Mouse (Mus musculus): ENCODE data around the gene Tet3. TPM values are rescaled to one million over a fixed set of nuclear protein-coding genes. Genes with fewer than 3 reads are reported as not detected.

Gene Tet3
- polyA plus RNA-seq, 1 experiment: 7.4 TPM

DNA sequence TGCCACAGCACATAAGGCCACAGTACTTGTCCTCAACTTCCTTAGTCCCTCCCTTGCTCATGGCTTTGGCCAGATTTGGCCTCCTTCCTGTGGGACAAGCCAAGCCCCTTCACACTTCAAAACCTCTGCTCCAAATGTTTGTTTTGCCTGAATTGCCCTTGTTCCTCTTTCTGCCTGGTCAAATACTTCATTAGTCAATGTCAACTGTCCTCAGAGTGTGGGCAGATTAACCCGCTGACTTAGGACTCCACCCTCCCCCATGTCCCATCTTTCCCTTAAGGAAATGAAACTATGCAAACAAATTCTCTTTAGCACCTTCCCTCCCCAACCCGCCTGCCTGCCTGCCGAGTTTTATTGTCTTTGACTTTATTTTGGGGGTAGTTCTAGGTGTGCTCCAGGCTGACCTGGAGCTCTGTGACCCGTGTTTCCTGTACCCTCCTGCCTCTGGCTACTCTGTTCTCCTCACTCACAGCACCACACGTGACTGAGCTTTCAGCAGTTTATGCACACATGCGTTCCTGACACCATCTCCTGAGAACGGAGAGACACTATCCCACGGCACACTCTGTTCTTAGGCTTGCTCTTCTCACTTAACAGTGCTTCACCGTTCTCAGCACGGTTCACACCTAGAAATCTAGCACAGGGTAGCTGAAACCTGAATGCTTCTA is 23.7 kb upstream of the Tet3 start:
- no peak overlapping the region for H3K4me3 ChIP-seq (ENCODE audit: low read depth, low read length)
- H3K27ac ChIP-seq (ENCODE audit: insufficient read depth, low read length): no peak overlapping the region
- TF ChIP-seq CTCF (IDR thresholded peaks at IDR 0.05; ENCODE audit: low read depth, low read length) (no peak), EP300 (IDR thresholded peaks at IDR 0.05; ENCODE audit: insufficient read depth, low read depth, low read length) (no peak)
- H3K27me3 ChIP-seq (ENCODE audit: control insufficient read depth, insufficient read depth, low read length, poor library complexity, severe bottlenecking): no peaks in the 10 kb centered on the region
- no peak overlapping the region for H3K9ac ChIP-seq (ENCODE audit: low read depth, poor library complexity, severe bottlenecking)
- H3K9me3 ChIP-seq (replicated peaks; ENCODE audit: control insufficient read depth, insufficient read depth, low read length, poor library complexity, severe bottlenecking): no peaks in the 10 kb centered on the region
- H3K36me3 ChIP-seq (ENCODE audit: control insufficient read depth, insufficient read depth, low read length, poor library complexity, severe bottlenecking): 0 out of 2 replicates have a peak, but pooled peaks cover 2% of the 10 kb centered on the region
- H3K4me1 ChIP-seq (ENCODE audit: control insufficient read depth, insufficient read depth, low read length): no peaks in the 10 kb centered on the region

DNA sequence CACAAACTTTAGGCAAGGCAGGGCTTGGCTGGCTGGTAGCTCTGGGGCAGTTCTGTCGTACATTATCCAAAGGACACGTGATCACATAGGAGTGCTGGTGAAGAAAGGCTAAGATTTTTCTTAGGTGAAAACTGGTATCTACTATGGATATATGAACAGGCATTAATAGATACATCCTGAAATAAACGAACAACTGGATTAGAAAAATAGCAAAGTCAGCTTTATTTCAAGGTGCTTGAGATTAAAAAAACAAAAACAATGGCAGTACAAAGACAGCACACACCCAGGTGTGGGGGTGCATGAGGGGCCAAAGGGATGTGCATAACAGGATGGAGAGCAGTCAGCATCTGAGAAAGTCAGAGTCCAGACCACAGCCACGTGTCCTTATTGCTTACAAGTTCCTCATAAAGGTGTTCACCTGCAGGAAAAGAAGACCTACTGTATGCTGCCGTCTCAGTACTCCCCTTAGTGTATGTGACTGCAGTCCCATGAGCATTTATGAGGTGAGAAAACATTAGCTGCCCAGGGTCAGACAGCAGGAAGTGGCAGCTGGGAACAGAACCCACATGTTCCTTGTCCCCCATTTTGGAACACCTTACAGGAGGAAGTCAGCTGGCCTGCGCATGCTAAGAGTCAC is 21.3 kb upstream of the Tet3 start:
- Histone ChIP-seq H3K9ac (ENCODE audit: low read depth, poor library complexity, severe bottlenecking) (no peak overlapping the region), H3K4me3 (ENCODE audit: low read depth, low read length) (no peak overlapping the region), H3K9me3 (replicated peaks; ENCODE audit: control insufficient read depth, insufficient read depth, low read length, poor library complexity, severe bottlenecking) (no peaks in the 10 kb centered on the region), H3K27ac (ENCODE audit: insufficient read depth, low read length) (no peak overlapping the region), H3K36me3 (ENCODE audit: control insufficient read depth, insufficient read depth, low read length, poor library complexity, severe bottlenecking) (0 out of 2 replicates have a peak, but pooled peaks cover 2% of the 10 kb centered on the region), H3K27me3 (ENCODE audit: control insufficient read depth, insufficient read depth, low read length, poor library complexity, severe bottlenecking) (no peaks in the 10 kb centered on the region), H3K4me1 (ENCODE audit: control insufficient read depth, insufficient read depth, low read length) (no peaks in the 10 kb centered on the region)
- no peak for TF ChIP-seq CTCF (IDR thresholded peaks at IDR 0.05; ENCODE audit: low read depth, low read length)
- TF ChIP-seq EP300 (IDR thresholded peaks at IDR 0.05; ENCODE audit: insufficient read depth, low read depth, low read length): no peak
- no peak for TF ChIP-seq POLR2A (IDR thresholded peaks at IDR 0.05; ENCODE audit: insufficient read depth, low read length)

DNA sequence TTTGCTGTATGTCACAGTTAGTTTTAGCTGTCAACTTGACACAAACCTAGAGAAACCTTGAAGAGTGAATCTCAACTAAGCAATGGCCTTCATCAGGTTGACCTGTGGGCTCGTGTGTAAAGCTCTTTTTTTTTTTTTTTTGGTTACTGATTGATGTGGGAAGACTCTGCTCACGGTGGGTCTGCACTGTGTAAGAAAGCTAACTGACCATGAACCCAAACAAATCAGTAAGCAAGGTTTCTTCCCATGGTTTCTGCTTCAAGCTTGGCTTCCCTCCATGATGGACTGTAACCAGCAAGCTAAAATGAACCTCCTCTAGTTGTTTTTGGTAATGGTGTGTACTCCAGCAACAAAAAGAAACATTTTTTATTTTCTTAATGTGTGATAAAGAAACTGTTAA is 20.3 kb upstream of the Tet3 start:
- H3K27ac ChIP-seq (ENCODE audit: insufficient read depth, low read length): no peak overlapping the region
- H3K36me3 ChIP-seq (ENCODE audit: control insufficient read depth, insufficient read depth, low read length, poor library complexity, severe bottlenecking): 0 out of 2 replicates have a peak, but pooled peaks cover 2% of the 10 kb centered on the region
- no peaks in the 10 kb centered on the region for H3K9me3 ChIP-seq (replicated peaks; ENCODE audit: control insufficient read depth, insufficient read depth, low read length, poor library complexity, severe bottlenecking)
- no peaks in the 10 kb centered on the region for H3K27me3 ChIP-seq (ENCODE audit: control insufficient read depth, insufficient read depth, low read length, poor library complexity, severe bottlenecking)
- no peak overlapping the region for H3K4me3 ChIP-seq (ENCODE audit: low read depth, low read length)
- H3K4me1 ChIP-seq (ENCODE audit: control insufficient read depth, insufficient read depth, low read length): no peaks in the 10 kb centered on the region
- H3K9ac ChIP-seq (ENCODE audit: low read depth, poor library complexity, severe bottlenecking): no peak overlapping the region
- TF ChIP-seq EP300 (IDR thresholded peaks at IDR 0.05; ENCODE audit: insufficient read depth, low read depth, low read length) (no peak), POLR2A (IDR thresholded peaks at IDR 0.05; ENCODE audit: insufficient read depth, low read length) (no peak), CTCF (IDR thresholded peaks at IDR 0.05; ENCODE audit: low read depth, low read length) (no peak)

DNA sequence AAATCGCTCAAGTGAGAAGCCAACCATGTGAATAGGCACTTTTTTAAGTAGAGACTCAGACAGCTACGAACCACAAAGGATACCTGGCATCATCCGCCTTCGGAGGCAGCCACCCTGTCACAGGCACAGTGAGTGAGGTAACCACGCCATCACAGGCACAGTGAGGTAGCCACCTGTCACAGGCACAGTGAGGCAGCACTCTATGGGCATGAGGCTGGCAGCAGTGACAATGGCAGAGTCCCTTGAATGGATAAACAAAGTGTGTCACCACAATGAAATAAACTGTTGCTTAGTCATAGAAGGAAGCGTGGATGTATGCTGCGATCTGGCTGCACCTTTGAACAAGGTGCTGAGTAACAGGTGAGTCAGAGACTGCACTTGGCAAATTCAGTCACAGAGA is 19.7 kb upstream of the Tet3 start:
- Histone ChIP-seq H3K4me1 (ENCODE audit: control insufficient read depth, insufficient read depth, low read length) (no peaks in the 10 kb centered on the region), H3K36me3 (ENCODE audit: control insufficient read depth, insufficient read depth, low read length, poor library complexity, severe bottlenecking) (0 out of 2 replicates have a peak, but pooled peaks cover 2% of the 10 kb centered on the region), H3K27ac (ENCODE audit: insufficient read depth, low read length) (no peak overlapping the region), H3K9me3 (replicated peaks; ENCODE audit: control insufficient read depth, insufficient read depth, low read length, poor library complexity, severe bottlenecking) (no peaks in the 10 kb centered on the region), H3K27me3 (ENCODE audit: control insufficient read depth, insufficient read depth, low read length, poor library complexity, severe bottlenecking) (no peaks in the 10 kb centered on the region), H3K9ac (ENCODE audit: low read depth, poor library complexity, severe bottlenecking) (no peak overlapping the region), H3K4me3 (ENCODE audit: low read depth, low read length) (no peak overlapping the region)
- TF ChIP-seq POLR2A (IDR thresholded peaks at IDR 0.05; ENCODE audit: insufficient read depth, low read length) (no peak), CTCF (IDR thresholded peaks at IDR 0.05; ENCODE audit: low read depth, low read length) (no peak), EP300 (IDR thresholded peaks at IDR 0.05; ENCODE audit: insufficient read depth, low read depth, low read length) (no peak)

DNA sequence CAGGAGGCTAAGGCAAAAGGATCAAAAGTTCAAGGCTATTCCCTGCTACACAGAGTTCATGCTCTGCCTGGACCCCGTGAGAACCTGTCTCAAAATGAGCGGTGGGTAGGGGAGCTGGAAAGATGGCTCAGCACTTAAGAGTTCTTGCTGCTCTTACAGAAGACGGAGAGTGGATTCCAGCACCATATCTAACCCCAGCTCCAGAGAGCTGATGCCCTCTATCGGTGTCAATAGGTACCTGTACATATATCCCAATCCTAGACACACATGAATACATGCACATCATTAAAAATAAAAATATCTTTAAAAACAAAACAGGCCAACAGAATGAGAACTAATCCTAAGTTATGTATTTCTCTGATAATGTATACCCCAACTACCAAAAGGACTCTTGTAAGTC is 19.3 kb upstream of the Tet3 start:
- no peak overlapping the region for H3K4me3 ChIP-seq (ENCODE audit: low read depth, low read length)
- TF ChIP-seq POLR2A (IDR thresholded peaks at IDR 0.05; ENCODE audit: insufficient read depth, low read length): no peak
- no peak overlapping the region for H3K9ac ChIP-seq (ENCODE audit: low read depth, poor library complexity, severe bottlenecking)
- 0 out of 2 replicates have a peak, but pooled peaks cover 2% of the 10 kb centered on the region for H3K36me3 ChIP-seq (ENCODE audit: control insufficient read depth, insufficient read depth, low read length, poor library complexity, severe bottlenecking)
- H3K9me3 ChIP-seq (replicated peaks; ENCODE audit: control insufficient read depth, insufficient read depth, low read length, poor library complexity, severe bottlenecking): no peaks in the 10 kb centered on the region
- no peak overlapping the region for H3K27ac ChIP-seq (ENCODE audit: insufficient read depth, low read length)
- H3K4me1 ChIP-seq (ENCODE audit: control insufficient read depth, insufficient read depth, low read length): no peaks in the 10 kb centered on the region
- H3K27me3 ChIP-seq (ENCODE audit: control insufficient read depth, insufficient read depth, low read length, poor library complexity, severe bottlenecking): no peaks in the 10 kb centered on the region

DNA sequence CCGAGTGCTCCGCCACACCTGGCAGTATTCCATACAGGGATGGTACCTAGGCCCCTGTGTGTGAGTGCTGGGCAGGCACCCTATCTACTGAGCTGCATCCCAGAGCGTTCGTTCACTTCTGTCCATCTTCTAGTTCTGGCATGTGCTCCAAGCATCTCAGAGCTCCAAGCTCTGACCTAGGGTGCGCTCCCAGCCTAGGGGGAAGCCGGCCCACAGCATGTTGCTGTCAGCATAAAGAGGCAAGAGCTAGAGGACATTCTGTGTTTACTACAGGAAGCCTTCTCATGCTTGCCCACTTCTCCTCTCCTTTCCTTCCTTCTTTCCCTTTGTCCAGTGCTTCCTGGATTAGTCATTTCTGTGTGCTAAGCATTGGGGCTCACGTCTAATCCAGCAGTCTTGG is 16.5 kb upstream of the Tet3 start:
- H3K4me3 ChIP-seq (ENCODE audit: low read depth, low read length): no peak overlapping the region
- TF ChIP-seq POLR2A (IDR thresholded peaks at IDR 0.05; ENCODE audit: insufficient read depth, low read length) (no peak), EP300 (IDR thresholded peaks at IDR 0.05; ENCODE audit: insufficient read depth, low read depth, low read length) (no peak), CTCF (IDR thresholded peaks at IDR 0.05; ENCODE audit: low read depth, low read length) (no peak)
- no peaks in the 10 kb centered on the region for H3K9me3 ChIP-seq (replicated peaks; ENCODE audit: control insufficient read depth, insufficient read depth, low read length, poor library complexity, severe bottlenecking)
- H3K9ac ChIP-seq (ENCODE audit: low read depth, poor library complexity, severe bottlenecking): no peak overlapping the region
- no peaks in the 10 kb centered on the region for H3K27me3 ChIP-seq (ENCODE audit: control insufficient read depth, insufficient read depth, low read length, poor library complexity, severe bottlenecking)
- 0 out of 2 replicates have a peak, but pooled peaks cover under 1% of the 10 kb centered on the region for H3K36me3 ChIP-seq (ENCODE audit: control insufficient read depth, insufficient read depth, low read length, poor library complexity, severe bottlenecking)
- H3K27ac ChIP-seq (ENCODE audit: insufficient read depth, low read length): no peak overlapping the region
- no peaks in the 10 kb centered on the region for H3K4me1 ChIP-seq (ENCODE audit: control insufficient read depth, insufficient read depth, low read length)

Measured in ES-Bruce4 (cell line).